Mouse (Mus musculus) layer of hippocampus, adult 11-12 months (tissue): ENCODE measurements at regions not wholly inside any gene's neighbourhood (a gene's known extent, or its start where the extent isn't known, plus 50 kb on each side); places are given as distances from the start of the nearest gene placed in this dataset.
A peak's percentile ranks its signal among the peaks of the same experiment; 100 is the strongest.
"Not testable (repeated sequence)": the region's sequence is repeated elsewhere in the genome, so short reads cannot be mapped to it uniquely, and the experiment has no call there.

Source experiments
- DNase-seq: peaks from one replicate; pipeline ENCODE4 v3.0.0; 2022; ENCODE audit warnings: low spot score

GRCm38 (mm10) chr16:82430384-82430783 is 397.8 kb upstream of the Gm21833 start:
- DNase-seq = no peak

- DNase-seq = no peak
Measured at GRCm38 (mm10) chr16:82431075-82431474, 397.1 kb upstream of the Gm21833 start.

- DNase-seq = peak; percentile 54
Measured at GRCm38 (mm10) chr16:82431811-82432210, 396.4 kb upstream of the Gm21833 start.

- no peak for DNase-seq
Measured at GRCm38 (mm10) chr16:82460872-82461271, 367.3 kb upstream of the Gm21833 start.

GRCm38 (mm10) chr16:82470736-82471387 is 357.3 kb upstream of the Gm21833 start:
- DNase-seq = no peak

- no peak for DNase-seq
Measured at GRCm38 (mm10) chr16:82520406-82520805, 307.8 kb upstream of the Gm21833 start.

GRCm38 (mm10) chr16:82521582-82521981 is 306.6 kb upstream of the Gm21833 start:
- no peak for DNase-seq

- no peak for DNase-seq
Measured at GRCm38 (mm10) chr16:82564361-82564760, 263.8 kb upstream of the Gm21833 start.

GRCm38 (mm10) chr16:82596461-82596860 is 231.7 kb upstream of the Gm21833 start:
- not testable (repeated sequence) for DNase-seq

- DNase-seq = no peak
Measured at GRCm38 (mm10) chr16:82602038-82602437, 226.1 kb upstream of the Gm21833 start.
